Mouse (Mus musculus): ENCODE measurements around the gene Kpna4. TPM values are rescaled to one million over a fixed set of nuclear protein-coding genes. Genes with fewer than 3 reads are reported as not detected.
"Not testable (repeated sequence)": the region's sequence is repeated elsewhere in the genome, so short reads cannot be mapped to it uniquely, and the experiment has no call there.

Kpna4 gene
- polyA plus RNA-seq, 1 experiment from 2014 or later = 42.1 TPM

GRCm38 (mm10) chr3:69044645-69045399 is 82.1 kb downstream of the Kpna4 start, which contains the start of gene Trim59:
Gene Trim59 (minus strand): TSS chr3:69044755.
- H3K9me3 ChIP-seq = no peaks in the 10 kb centered on the region
- H3K4me2 ChIP-seq = peak within 1 kb of the TSS; percentile 67
- peaks cover 19% of the 10 kb centered on the region for H3K4me1 ChIP-seq (replicated peaks)
- peak within 1 kb of the TSS; percentile 86 for H3K4me3 ChIP-seq (replicated peaks)
- peak within 1 kb of the TSS; percentile 97 for H3K9ac ChIP-seq (replicated peaks)
- no peaks in the 10 kb centered on the region for H3K27me3 ChIP-seq
- WGBS = under 1% methylated on average over 79 of the region's 80 CpGs
- peak; percentile 94 for ATAC-seq (ENCODE audit: insufficient number of reproducible peaks, insufficient read depth, low FRiP score, low TSS enrichment, low read depth)
- H3K36me3 ChIP-seq = peaks cover 14% of the 10 kb centered on the region
- H3K27ac ChIP-seq = peak within 1 kb of the TSS; percentile 97

DNA sequence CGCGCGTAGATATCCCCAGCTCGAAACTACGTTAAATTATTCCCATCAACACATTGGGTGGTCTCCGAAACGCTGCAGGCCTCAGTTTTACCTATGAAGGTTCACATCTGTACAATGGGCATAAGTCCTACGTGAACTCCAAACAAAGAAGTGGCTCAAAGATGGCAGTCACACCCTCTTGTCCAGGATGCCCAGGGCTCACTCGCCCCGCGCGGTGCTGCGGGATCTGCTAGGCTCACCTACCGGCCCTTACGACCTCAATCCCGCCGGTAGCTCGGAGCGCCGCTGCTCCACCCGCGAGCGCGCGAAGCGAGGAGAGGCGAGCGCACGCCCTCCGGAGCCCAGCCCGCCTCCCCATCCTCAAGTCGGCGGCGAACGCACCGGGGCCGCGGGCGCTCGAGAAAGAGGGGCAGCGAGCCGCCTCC is 82.7 kb downstream of the Kpna4 start:
- Histone ChIP-seq H3K27me3 (no peaks in the 10 kb centered on the region), H3K4me2 (peak overlapping the region; percentile 67), H3K4me1 (replicated peaks) (peaks cover 22% of the 10 kb centered on the region), H3K36me3 (peaks cover 18% of the 10 kb centered on the region), H3K27ac (peak overlapping the region; percentile 97), H3K4me3 (replicated peaks) (peak overlapping the region; percentile 86), H3K9ac (replicated peaks) (peak overlapping the region; percentile 97), H3K9me3 (no peaks in the 10 kb centered on the region)
- ATAC-seq (ENCODE audit: insufficient number of reproducible peaks, insufficient read depth, low FRiP score, low TSS enrichment, low read depth) = peak; percentile 22; the same call in 1 of the 2 replicates
- under 1% methylated on average over 35 of the region's 42 CpGs for WGBS

DNA sequence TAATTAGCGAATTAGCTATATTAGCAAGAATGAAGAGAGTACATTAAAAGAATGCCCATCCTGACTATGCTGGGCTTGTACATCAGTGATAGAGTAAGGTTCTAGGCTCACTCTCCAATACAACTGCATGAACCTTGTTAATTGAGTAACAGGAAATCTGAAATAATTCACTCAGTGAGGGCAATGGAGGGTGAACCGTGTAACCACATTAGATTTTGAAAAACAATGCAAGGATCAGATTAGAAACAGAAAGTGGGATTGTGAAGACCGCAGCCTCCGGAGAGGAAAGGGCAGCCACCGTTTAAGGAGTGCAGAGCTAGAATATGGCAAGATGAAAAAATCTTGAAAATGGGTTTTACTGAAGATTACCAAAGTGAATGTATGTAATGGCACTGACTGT is 85.6 kb downstream of the Kpna4 start:
- no peak overlapping the region for H3K27ac ChIP-seq
- no peak overlapping the region for H3K9ac ChIP-seq (replicated peaks)
- no peaks in the 10 kb centered on the region for H3K9me3 ChIP-seq
- H3K36me3 ChIP-seq = peaks cover 36% of the 10 kb centered on the region
- no peaks in the 10 kb centered on the region for H3K27me3 ChIP-seq
- H3K4me2 ChIP-seq = peak overlapping the region; percentile 37
- no peak for ATAC-seq (ENCODE audit: insufficient number of reproducible peaks, insufficient read depth, low FRiP score, low TSS enrichment, low read depth)
- H3K4me1 ChIP-seq (replicated peaks) = peaks cover 23% of the 10 kb centered on the region
- 75% methylated on average over 5 of the region's 5 CpGs for WGBS
- H3K4me3 ChIP-seq (replicated peaks) = peak overlapping the region; percentile 18

- Histone ChIP-seq H3K36me3 (peaks cover 46% of the 10 kb centered on the region), H3K27me3 (no peaks in the 10 kb centered on the region), H3K4me2 (peak overlapping the region; percentile 37; the same call in 1 of the 2 replicates), H3K4me1 (replicated peaks) (peaks cover 17% of the 10 kb centered on the region; the same call in 1 of the 2 replicates), H3K4me3 (replicated peaks) (no peak overlapping the region), H3K27ac (no peak overlapping the region), H3K9ac (replicated peaks) (no peak overlapping the region), H3K9me3 (no peaks in the 10 kb centered on the region)
- WGBS = 88% methylated on average over 2 of the region's 2 CpGs
- no peak for ATAC-seq (ENCODE audit: insufficient number of reproducible peaks, insufficient read depth, low FRiP score, low TSS enrichment, low read depth)
Observed at GRCm38 (mm10) chr3:69040105-69040504, 86.8 kb downstream of the Kpna4 start.

GRCm38 (mm10) chr3:69026133-69026783 is 100.7 kb downstream of the Kpna4 start:
- Histone ChIP-seq H3K9ac (replicated peaks) (no peak overlapping the region), H3K9me3 (no peaks in the 10 kb centered on the region), H3K4me2 (no peak overlapping the region), H3K27me3 (no peaks in the 10 kb centered on the region), H3K36me3 (peaks cover 77% of the 10 kb centered on the region), H3K4me3 (replicated peaks) (no peak overlapping the region), H3K27ac (no peak overlapping the region), H3K4me1 (replicated peaks) (no peaks in the 10 kb centered on the region)
- 92% methylated on average over 1 of the region's 1 CpGs for whole genome bisulfite sequencing
- ATAC-seq (ENCODE audit: insufficient number of reproducible peaks, insufficient read depth, low FRiP score, low TSS enrichment, low read depth) = no peak

DNA sequence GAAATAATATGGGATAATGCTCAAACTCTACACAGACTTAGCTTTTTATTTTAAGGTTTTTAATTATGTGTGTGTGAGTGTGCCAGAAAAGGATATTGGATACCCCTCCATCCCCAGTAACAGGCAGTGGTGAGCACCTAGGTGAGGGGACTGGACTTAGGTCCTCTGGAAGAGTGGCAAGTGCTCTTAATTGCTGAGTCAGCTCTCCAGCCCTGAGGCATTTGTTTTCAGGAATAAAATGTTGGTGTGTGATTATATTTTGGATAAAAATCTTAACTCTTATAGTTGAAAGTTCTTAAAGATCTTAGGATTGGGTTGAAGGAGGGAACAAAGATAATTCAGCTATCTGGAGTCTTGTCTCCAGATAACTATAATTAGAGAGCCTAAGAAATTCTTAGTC is 106.1 kb downstream of the Kpna4 start:
- no peak for ATAC-seq (ENCODE audit: insufficient number of reproducible peaks, insufficient read depth, low FRiP score, low TSS enrichment, low read depth)
- no peak overlapping the region for H3K27ac ChIP-seq
- H3K9me3 ChIP-seq = no peaks in the 10 kb centered on the region
- no peak overlapping the region for H3K9ac ChIP-seq (replicated peaks)
- no peak overlapping the region for H3K4me3 ChIP-seq (replicated peaks)
- no peak overlapping the region for H3K4me2 ChIP-seq
- no peaks in the 10 kb centered on the region for H3K4me1 ChIP-seq (replicated peaks)
- no peaks in the 10 kb centered on the region for H3K27me3 ChIP-seq
- peaks cover 75% of the 10 kb centered on the region for H3K36me3 ChIP-seq

GRCm38 (mm10) chr3:69020285-69020684 is 106.6 kb downstream of the Kpna4 start:
- Histone ChIP-seq H3K27me3 (no peaks in the 10 kb centered on the region), H3K9ac (replicated peaks) (no peak overlapping the region), H3K4me2 (no peak overlapping the region), H3K9me3 (no peaks in the 10 kb centered on the region), H3K4me1 (replicated peaks) (no peaks in the 10 kb centered on the region), H3K27ac (no peak overlapping the region), H3K36me3 (peaks cover 71% of the 10 kb centered on the region), H3K4me3 (replicated peaks) (no peak overlapping the region)
- no peak for ATAC-seq (ENCODE audit: insufficient number of reproducible peaks, insufficient read depth, low FRiP score, low TSS enrichment, low read depth)
- 91% methylated on average over 2 of the region's 2 CpGs for WGBS

DNA sequence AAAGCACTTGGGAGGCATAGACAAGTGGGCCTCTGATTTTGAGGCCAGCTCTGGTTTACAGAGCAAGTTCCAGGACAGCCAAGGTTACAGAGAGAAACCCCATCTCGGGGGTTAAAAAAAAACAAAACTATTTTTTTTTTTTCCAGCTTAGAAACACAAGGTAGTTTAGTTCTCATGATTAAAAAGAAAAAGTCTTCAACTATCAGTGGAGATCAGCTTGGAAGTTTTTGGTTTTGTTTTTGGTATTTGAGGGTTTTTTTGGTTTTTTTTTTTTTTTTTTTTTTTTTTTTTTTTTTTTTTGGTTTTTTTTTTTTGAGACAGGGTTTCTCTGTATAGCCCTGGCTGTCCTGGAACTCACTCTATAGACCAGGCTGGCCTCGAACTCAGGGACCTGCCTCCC is 108.3 kb downstream of the Kpna4 start:
- not testable (repeated sequence) for H3K27me3 ChIP-seq; H3K9me3 ChIP-seq; H3K9ac ChIP-seq (replicated peaks); H3K27ac ChIP-seq; H3K4me3 ChIP-seq (replicated peaks); ATAC-seq (ENCODE audit: insufficient number of reproducible peaks, insufficient read depth, low FRiP score, low TSS enrichment, low read depth); H3K4me2 ChIP-seq; H3K4me1 ChIP-seq (replicated peaks)
- peaks cover 70% of the 10 kb centered on the region for H3K36me3 ChIP-seq
- WGBS = 93% methylated on average over 2 of the region's 2 CpGs

GRCm38 (mm10) chr3:69017181-69017580 is 109.7 kb downstream of the Kpna4 start:
- Histone ChIP-seq H3K4me1 (replicated peaks) (no peaks in the 10 kb centered on the region), H3K27ac (no peak overlapping the region), H3K9me3 (no peaks in the 10 kb centered on the region), H3K4me3 (replicated peaks) (no peak overlapping the region), H3K4me2 (no peak overlapping the region), H3K36me3 (peaks cover 69% of the 10 kb centered on the region), H3K27me3 (no peaks in the 10 kb centered on the region), H3K9ac (replicated peaks) (no peak overlapping the region)
- WGBS = 91% methylated on average over 3 of the region's 3 CpGs
- no peak for ATAC-seq (ENCODE audit: insufficient number of reproducible peaks, insufficient read depth, low FRiP score, low TSS enrichment, low read depth)

Data from limb, embryonic 12.5 days (tissue).